16 mouse cellular contexts compared by ENCODE assay signal in the genomic region with DNA sequence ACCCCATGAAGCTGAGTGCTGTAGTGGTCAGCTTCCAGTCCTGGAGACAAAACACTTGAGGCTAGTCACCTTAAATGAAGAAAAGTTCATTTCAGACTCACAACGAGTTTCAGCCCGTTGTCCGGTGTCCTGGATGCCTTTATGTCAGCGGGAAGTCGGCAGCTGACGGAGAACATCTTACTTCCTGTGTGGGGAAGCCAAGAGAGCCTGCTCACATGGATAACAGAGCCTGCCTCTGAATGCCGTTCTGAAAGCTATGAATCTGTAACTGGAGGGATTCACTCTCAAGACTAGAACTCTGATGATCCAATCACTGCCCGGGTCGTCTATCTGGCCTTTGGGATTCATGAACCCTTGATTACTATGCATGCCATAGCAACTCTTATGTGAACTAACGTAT.
"Had no signal": no experiment of that assay in that cellular context is flagged by ENCODE, and none has a peak within 500 bp of the region (broad histone marks: within the 10 kb centered on the region; RNA-seq: fewer than 3 reads in every experiment).

No protein-coding gene starts in this region.

- H3K9me3 ChIP-seq: liver, embryonic 15.5 days; midbrain, embryonic 13.5 days; midbrain, embryonic 15.5 days; neural tube, embryonic 12.5 days; stomach, embryonic 15.5 days had no signal

- H3K4me3 ChIP-seq: liver, embryonic 15.5 days; megakaryocyte, embryonic 14.5 days; midbrain, embryonic 13.5 days; midbrain, embryonic 15.5 days; neural tube, embryonic 12.5 days; stomach, embryonic 15.5 days had no signal

- DNase-seq: liver, postnatal 0 days; lung, embryonic 14.5 days; lung, postnatal 10 days; lung, postnatal 36 days; right cerebral cortex, postnatal 14 days; thymus, adult 2 months; thymus, postnatal 25 days; thymus, postnatal 4 days had no signal

- H3K9ac ChIP-seq: liver, embryonic 15.5 days; liver, postnatal 0 days; lung, embryonic 14.5 days; midbrain, embryonic 13.5 days; midbrain, embryonic 15.5 days; neural tube, embryonic 12.5 days; stomach, embryonic 15.5 days had no signal

- H3K27me3 ChIP-seq: liver, embryonic 15.5 days; megakaryocyte, embryonic 14.5 days; midbrain, embryonic 13.5 days; midbrain, embryonic 15.5 days; neural tube, embryonic 12.5 days; stomach, embryonic 15.5 days had no signal

- H3K36me3 ChIP-seq: liver, embryonic 15.5 days; midbrain, embryonic 13.5 days; midbrain, embryonic 15.5 days; neural tube, embryonic 12.5 days; stomach, embryonic 15.5 days had no signal

- H3K4me1 ChIP-seq: liver, embryonic 15.5 days; midbrain, embryonic 13.5 days; midbrain, embryonic 15.5 days; neural tube, embryonic 12.5 days; stomach, embryonic 15.5 days had no signal

- H3K27ac ChIP-seq: liver, embryonic 15.5 days; macrophage; midbrain, embryonic 13.5 days; midbrain, embryonic 15.5 days; neural tube, embryonic 12.5 days; stomach, embryonic 15.5 days; stomach, postnatal 0 days had no signal
